Mouse (Mus musculus) spleen, adult 2 months (tissue): ENCODE results near the gene Cped1.

Source experiments
- CTCF ChIP-seq: fragments of 200-500 bp; IDR thresholded peaks from 2 replicates; pipeline ENCODE4 v1.5.1; 2011; ENCODE audit warnings: mild to moderate bottlenecking, inconsistent platforms; ENCODE audit not compliant: insufficient read depth, insufficient read length, insufficient replicate concordance; ENCODE audit errors: extremely low read depth
- POLR2A ChIP-seq: fragments of 200-500 bp; IDR thresholded peaks from 2 replicates; pipeline ENCODE4 v1.6.1; 2011; ENCODE audit warnings: low read depth, low read length, inconsistent platforms

DNA sequence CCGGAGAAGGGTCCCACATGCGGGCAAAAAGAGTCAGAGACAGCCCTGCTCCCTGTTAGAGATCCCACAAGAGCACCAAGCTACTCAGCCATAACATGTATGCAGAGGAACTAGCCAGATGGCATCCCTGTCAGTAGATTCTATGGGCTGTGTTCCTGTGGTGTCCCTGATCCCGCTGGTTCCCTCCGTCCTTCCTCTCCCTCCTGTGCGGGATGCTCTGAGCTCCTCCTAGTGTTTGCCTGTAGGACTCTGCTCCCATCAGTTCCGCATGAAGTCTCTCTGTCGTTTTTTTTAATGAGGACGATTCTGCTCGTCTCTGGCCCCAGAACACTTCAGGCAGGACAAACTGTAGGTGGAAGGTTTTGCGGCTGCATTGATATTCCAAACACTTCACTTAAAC is 151.1 kb downstream of the Cped1 start:
- TF ChIP-seq POLR2A (no peak), CTCF (no peak)
